Mouse (Mus musculus) adrenal gland, adult 8-10 months (tissue): ENCODE measurements around the gene Dhrs3. TPM values are rescaled to one million over a fixed set of nuclear protein-coding genes. Genes with fewer than 3 reads are reported as not detected.

ENCODE experiments used
- DNase-seq: peaks from one replicate; pipeline ENCODE4 v3.0.0; 2022
- total RNA-seq, 4 experiments: library from RNA; stranded (reverse); gene quantifications; 2 replicates each; pipeline ENCODE4 v1.2.4; 2022

The Dhrs3 gene
- total RNA-seq, 4 experiments from 2014 or later = 65.0 to 107 (median 92.3) TPM

DNA sequence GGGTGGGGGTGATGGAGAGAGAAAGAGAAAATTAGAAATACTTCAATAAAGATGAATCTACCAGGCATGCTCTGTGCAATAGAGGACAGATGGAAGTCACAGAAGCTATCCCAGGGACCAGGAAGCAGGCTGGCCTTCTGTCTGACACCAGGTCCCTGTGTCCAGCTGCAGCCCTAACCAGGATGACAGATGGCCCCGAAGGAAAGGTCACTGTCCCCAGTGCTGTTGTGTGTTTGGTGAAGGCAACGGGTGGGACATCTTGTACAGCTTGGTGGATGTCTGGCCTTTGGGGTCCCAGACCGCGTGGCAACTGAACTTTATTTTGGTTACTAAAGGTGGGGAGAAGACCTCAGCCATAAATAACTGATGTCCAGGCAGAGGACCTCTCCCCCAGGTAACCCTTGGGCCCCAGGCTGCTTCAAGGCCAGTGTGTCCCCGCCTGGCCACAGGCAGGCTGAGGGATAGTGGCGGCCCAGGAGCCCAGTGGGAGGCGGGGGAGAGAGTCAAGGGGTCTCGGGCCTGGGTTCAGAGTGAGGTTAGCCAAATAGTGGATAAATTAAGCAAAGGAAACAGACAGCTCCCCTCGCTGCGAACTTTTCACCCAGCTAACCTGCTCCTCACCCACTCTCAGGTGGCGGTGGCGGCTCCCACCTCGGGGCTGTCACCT lies 48.3 kb downstream of the Dhrs3 start:
- no peak for DNase-seq

DNA sequence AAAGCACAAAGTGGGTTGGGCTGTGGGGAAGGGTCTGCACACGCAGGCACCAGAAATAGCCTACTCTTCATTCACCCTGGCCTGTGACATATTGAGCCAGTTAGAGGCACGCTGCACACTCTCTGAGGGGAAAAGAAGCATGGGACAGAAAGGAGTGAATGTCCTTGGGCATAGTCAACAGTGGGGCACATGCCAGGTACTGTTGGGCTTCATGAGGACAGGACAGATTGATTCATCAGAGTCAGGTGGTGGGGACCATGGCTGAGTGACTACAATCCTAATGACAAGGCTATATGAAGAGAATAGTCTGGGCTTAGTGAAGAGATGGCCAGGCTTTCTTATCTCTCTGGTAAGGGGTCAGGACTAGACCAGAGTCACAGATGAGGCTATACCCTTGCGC lies 49.8 kb downstream of the Dhrs3 start:
- no peak for DNase-seq

DNA sequence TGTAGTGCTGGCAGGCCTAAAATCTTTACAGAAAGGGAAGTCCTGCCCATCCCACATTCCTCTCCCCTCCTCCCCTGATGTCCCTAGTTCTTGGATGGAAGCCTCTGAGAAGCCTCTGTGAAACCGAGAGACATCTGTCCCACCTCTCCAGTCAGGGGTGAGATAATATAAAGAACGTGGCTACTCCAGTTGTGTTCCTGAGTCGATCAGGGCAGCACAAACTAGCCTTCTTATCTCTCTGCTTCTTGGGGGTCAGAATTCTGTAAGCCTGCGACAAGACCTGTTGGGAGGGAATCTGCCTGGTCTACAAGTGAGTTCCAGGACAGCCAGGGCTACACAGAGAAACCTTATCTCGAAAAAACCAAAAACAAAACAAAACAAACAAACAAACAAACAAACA lies 50.6 kb downstream of the Dhrs3 start:
- DNase-seq = no peak

DNA sequence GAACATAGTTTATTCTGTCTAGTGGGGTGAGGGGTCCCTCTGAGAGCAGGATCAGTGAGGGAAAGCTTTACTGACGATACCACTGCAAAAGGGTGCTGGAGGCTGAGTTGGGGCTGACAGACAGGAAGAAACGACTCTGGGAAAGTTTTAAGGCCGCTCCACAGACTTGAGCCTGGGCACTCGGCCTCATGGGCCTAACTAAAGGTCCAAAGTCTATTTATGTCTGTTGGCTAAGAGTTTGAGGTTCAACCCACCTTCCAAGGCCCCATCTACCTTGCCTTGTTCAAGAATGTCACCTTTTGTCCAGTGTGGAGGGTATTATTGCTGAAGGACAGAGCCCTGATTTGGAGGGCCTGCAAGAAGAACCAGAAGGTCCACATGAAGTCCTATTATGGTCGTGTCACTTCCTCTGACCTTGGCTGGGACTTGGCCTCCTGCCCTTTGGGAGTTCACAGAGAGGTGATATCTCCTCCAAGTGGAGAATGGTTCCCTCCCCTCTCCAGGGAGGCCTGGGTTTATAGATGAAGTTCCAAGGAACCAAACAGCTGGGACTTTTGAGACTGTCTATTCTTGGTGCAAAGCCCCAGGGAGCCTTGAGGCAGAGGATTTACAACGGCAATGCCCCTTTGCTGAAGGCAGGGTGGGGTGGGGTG lies 55.2 kb downstream of the Dhrs3 start:
- peak; percentile 86 for DNase-seq

DNA sequence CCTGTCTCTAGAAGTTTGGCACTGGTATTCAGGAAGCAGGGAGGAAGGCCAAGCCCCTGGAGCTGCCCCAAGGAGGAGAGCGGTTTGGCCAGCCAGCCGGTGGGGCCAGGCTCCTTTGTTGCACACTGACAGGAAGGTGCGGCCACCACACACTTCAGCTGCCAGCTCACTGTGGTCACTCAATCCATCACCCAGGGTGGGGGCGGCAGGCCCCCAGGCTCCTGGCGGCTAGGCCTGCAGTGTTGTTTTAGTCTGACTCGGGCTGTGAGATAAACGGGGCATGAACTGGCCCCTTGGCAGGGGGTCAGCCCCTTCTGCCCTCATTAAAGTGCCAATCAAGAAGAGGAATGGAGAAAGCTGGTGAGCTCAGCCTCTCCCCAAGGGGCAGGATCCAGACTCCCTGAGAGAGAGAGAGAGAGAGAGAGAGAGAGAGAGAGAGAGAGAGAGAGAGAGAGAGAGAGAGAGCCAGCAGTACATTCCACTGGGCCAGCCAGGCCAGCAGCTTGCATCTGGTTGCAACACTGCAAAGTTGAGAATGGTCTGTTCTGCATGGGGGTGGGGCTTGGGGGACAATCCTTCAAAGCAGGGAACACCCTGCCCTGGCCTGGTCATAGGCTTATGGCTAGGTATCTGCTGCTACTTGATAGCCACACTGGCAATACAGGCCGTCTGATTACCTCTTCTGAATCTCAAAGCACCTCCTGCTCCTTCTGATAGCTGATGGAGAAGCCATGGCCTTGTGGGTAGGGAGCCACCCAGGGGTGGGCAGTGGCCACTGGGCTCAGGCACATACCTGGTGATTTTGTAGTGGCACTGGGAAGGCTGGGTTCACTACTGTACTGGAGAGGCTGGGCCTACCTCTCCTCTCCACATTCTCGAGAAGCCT lies 57.1 kb downstream of the Dhrs3 start:
- DNase-seq = peak; percentile 60

DNA sequence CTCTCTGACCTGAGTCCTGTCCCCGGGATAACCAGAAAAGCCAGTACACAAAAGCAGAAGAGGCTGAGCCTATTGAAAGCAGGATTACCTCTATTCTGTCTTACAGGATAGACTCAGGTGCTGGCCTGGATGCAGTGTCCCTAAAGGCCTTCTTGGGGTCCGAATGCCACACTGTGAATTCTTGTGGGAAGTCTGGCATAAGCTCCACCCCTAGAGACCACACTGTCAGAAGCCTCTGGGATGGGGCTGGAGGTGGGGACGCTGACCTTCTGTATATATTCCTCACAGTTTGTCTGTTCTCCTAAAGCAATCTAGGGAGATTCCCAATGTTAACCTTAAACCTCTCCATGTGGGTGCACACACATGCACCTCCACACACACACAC lies 57.7 kb downstream of the Dhrs3 start:
- no peak for DNase-seq

DNA sequence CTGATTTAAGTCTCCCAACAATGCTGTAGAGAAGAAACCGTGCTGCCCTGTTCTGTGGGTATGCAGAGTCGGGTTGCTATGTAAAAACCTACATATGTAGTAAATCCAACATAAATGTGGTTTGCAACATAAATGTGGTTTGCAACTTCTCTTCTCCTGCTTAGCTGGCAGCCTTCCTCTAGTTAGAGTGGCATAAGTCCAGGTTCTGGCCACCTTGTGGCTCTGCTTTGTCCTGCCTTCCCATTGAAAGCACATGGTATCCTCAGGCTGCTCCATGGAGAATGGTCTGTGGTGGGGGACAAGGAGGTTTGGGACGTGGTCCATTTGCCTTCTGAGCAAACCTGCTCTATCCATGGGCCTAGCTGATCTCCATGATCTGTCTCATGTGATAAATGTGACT lies 58.3 kb downstream of the Dhrs3 start:
- DNase-seq = no peak

DNA sequence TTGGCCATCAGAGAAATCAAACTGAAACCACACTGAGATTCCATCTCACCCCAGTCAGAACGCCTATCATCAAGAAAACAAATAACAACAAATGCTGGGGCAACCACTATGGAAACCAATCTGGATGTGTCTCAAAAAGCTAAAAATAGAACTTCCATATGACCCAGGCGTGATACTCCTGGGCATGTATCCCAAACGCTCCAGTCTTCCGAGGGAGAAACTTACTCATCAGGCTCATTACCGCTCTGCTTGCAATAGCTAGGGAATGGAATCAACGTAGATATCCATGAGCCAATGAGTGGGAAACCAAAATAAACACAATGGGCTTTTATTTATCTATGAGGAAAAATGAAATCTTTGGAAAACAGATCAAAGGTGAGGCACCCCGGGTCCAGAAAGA lies 59.2 kb downstream of the Dhrs3 start:
- no peak for DNase-seq

DNA sequence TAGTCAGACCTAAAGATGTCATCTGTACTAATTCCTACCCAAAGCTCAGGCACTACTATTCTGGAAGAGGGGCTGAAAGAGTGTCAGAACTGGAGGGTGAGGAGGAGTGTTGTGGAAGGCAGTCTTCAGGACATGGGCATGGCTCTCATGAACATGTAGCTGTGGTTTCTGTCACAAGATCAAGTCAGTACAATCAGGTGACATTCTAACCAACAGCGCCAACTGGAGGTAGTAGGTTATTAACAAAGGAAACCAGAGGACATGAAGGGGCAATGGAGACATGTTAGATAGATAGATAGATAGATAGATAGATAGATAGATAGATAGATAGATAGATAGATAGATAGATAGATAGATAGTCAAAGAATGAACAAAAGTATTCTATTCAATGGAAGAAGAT lies 60.8 kb downstream of the Dhrs3 start:
- no peak for DNase-seq

DNA sequence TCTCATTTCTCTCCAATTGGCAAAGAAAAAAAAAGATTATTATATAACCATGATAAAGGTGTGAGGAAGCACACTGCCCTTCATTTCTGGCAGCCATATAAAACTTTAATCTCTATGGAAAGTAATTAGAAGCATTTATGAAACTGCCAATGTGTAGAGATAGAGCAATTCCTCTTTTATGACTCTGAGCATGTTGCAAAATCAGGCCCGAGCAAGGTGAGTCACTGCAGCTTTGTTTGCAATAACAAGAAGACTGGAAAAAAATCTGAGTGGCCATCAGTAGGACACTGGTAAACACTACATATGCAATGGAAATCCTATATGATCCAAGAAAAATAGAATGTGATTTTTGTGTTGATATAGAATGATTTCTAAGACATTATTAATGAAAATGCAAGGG lies 63.2 kb downstream of the Dhrs3 start:
- DNase-seq = peak; percentile 58

DNA sequence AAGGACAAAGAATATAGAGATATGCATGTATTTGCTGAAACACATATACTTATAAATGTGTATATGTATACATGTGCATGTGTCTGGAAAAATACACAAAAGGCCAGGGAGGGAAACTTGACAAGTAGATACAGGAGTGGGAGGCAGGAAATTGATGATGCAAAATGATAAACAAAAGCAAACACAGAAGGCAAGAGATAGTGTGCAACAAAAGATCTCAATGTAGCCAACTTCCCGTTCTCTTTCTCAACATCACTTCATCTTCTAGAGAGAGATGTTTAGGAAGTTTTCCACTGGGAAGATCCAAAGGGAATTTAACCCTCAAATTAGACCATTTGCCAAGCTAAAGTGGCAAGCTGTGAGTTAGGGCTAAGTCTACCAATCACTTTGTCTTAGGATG lies 63.7 kb downstream of the Dhrs3 start:
- DNase-seq = no peak

DNA sequence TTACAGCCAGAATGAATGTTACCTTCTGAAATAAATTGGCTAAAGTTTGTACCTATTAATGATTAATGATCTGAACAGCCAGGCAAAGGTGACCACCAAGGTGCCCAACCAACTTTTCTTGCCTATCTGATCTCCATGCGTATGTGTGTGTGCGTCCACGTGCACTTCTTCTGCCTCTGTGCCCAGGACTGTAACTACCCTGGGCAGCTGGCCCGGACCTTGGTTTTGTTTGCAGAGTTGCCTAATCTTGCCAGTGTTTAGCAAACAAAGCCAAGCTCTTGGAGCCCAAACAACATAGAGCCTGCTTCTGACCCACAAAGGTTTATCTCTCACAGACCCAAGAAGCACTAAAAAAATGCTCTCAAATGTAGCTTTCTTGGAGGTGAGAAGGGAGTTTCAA lies 64.6 kb downstream of the Dhrs3 start:
- peak; percentile 83 for DNase-seq

DNA sequence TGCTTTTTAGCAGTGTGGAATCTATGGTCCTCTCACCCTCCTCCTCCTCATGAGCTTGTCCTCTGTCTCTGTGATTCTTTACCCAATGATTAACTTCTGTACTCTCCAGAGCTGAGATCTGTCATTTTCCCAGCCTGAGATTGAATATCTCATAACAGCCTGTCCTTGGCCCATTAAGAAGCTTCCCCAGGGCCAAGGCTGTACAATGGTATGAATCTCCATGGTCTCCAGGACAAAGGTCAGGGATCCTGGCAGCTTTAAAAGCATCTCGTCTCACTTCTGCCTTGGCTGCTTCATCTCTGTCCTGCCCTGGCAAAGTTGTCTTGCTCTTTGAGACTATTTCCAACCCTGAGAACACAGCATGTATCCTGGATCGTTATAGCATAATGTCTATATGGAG lies 65.1 kb downstream of the Dhrs3 start:
- peak; percentile 72 for DNase-seq

DNA sequence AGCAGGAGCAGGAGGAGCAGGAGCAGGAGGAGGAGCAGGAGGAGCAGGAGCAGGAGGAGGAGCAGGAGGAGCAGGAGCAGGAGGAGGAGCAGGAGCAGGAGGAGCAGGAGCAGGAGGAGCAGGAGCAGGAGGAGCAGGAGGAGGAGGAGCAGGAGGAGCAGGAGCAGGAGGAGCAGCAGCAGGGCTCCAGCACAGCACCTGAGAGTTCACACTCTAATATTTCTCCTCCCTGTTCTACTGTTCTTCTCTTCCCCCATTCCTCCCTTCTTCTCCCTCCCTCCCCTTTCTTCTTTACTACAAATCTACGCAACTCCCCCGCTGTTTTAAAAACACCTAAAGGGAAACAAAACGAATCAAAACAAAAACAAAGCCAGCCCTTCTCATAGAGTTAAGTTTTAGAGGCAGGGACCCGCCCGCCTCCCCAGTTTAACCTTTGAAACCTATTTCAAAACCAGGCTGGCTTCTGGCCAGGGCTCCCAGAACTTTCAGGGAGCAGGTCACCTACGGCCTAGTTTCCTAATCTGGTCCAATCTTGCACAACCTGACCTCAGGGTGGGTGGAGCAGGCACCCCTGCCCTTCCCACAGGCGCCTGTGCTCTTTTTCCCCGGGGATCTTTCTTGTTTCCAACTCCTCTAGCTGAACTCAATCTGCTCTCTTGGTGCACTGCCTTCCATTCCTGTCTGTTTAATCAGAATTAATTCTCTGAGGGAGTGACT lies 67.7 kb downstream of the Dhrs3 start:
- DNase-seq = peak; percentile 85

DNA sequence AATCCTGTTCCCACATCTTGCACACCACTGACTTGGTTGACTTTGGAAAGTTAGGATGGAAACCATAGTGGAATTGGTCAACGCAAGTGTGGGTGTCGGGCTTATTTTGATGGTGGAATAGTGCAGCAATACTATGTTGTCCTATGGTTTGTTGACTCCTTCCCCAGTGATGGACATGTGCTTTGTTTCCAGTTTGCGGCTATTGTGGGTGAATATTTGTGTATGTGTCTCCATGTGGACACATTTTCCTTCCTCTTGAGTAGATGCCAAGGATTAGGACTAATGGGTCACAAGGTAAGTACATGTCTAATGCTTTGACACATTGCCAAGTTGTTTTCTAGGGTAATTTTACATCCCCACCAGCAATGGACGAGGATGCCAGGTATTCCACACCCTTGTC lies 68.6 kb downstream of the Dhrs3 start:
- no peak for DNase-seq

DNA sequence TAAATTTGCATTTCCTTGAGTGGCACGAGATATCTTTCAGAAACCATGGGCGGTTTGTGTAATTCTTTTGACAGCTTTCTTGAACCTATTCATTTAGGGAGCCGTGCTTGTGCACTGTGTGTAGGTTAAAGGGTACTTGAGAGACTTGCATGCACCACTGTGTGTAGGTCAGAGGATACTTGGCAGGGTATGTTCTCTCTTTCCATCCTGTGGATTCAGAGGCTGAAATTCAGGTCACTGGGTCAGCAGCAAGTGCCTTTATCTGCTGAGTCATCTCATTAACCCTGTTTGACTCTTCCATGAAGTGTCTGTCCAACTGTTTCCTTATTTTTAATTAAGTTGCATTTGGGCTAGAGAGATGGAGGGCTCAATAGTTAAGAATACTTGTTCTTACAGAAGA lies 69.1 kb downstream of the Dhrs3 start:
- DNase-seq = no peak

DNA sequence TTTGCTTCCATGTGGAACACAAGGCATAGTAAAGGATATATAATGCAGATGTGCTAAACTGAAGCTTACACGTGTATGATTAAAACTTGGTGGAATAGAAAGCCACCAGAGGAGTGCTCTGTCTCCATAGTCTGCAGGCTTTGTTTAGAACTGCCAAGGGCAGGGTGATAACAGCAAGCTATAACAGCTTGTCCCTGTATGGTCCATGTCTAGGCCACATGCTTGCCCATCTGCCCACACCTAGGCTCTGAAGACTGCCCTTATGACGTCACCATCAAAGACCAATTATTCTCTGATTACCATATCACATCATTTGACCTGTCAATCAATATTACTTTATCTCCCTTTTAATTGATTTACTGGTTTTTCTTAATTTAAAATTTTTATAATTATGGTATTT lies 72.6 kb downstream of the Dhrs3 start:
- DNase-seq = no peak

DNA sequence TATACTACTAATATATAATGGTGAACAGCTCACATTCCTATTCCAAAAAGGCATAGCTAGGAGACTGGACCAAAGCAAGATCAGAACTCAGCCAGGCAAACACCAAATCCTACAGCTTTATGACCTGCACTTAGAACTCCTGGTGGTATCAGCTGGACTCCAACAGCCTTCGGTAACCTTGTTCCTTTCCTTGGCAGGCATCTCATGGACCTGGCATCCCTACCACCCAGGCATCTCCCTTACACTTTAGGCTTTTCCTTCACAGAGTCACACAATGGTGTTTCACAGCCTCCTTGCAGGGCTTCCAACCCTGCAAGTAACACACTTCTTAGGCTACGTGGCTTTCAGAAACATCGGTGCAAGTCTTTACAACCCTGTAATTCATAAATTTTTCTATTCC lies 75.7 kb downstream of the Dhrs3 start:
- no peak for DNase-seq

DNA sequence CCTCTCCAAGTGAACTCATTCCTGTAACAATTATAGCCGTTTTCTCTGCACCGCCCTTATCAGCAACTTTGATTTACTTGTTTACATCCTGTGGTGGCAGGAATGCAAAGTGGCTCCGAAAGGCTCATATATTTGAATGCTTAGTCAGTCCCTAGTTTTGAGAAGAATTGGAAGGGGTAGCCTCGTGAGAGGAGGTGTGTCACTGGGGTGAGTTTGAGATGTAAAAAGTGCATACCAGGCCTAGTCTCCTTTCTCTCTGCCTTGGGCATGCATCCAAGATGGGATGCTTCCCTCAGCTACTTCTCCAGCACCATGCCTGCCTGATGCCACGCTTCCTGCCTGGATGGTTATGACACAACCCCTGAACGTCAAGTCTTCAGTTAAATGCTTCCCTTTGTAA lies 76.4 kb downstream of the Dhrs3 start:
- no peak for DNase-seq

DNA sequence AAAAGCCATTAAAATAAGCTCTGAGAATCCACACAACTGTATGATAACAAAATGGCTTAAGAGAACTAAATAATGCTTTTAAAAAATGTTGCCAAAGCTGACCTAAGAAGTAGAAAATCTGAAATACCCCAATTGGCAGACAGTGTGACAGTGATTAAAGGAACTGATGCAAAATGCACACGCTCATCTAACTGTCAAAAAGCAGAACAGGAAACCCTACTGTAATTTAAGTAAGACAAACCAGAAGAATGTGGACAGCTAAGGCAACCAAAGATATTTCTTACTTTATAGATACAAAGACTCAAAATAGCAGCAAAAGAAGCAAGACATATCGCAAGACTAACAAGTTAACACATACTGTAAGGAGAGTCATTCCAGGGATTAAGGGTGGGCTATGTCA lies 78.4 kb downstream of the Dhrs3 start:
- no peak for DNase-seq

DNA sequence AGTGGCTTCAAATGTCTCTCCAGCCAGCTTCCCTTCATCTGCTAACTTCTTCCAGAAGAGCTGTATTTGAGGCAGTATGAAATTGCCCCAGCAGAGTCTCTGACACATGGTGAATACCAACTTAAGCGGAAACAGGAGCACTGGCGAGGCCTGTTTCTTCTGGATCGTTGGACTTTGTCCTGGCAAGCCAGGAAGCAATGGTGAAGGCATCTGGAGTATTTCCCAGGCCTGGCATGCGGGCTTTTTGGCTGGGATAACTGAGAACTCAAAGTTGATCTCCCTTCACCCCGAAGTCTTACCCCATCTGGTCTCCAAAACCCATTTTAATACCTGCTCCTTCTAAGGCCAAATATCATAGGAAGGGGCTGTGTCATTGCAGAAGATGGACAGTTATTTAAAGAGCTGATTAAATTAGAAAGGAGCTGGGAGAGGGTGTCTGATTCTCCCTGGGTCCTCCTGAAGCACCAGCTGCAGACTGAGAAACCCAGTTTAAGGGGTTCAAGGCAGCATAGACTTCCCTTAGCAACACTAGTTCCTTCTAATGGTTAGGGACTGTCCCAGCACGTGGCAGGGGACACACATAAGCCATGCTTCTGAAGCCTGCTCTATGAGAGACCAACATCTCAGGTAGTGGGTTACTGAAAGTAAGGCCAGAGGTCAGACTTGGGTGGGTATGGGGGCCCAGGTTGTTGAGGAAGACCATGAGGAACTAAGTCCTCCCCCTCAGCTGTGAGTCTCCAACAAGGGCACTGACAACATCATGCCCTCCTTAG lies 80.5 kb downstream of the Dhrs3 start:
- DNase-seq = no peak

DNA sequence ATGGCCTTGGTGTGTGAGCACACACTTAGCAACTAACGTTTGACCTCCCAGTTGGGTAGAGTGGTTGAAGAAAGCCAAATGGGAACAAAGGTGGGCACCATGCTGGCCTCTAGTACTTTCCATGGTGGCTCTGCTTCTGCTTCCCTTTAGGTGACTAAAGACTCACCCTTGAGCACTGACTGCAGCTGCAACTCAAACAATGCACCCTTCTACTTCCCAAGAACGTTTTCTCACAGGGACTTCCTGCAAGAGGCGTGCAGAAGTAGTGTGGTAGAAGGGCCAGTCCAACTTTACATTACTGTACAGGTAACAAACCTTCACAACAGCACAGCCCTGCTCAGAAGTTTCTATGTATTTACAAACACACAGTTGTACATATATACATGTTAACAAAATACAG lies 81.8 kb downstream of the Dhrs3 start:
- no peak for DNase-seq
